Mouse (Mus musculus): ENCODE results near the gene Ces1d. TPM values are rescaled to one million over a fixed set of nuclear protein-coding genes. Genes with fewer than 3 reads are reported as not detected.
A peak's percentile ranks its signal among the peaks of the same experiment; 100 is the strongest.

The Ces1d gene
- total RNA-seq, 2 experiments from 2014 or later, result 0.47 TPM; not detected in 1

GRCm38 (mm10) chr8:93132196-93132595 lies 65.4 kb downstream of the Ces1d start:
- DNase-seq, result no peak

- no peak for DNase-seq
Observed at GRCm38 (mm10) chr8:93131233-93131980, 66.2 kb downstream of the Ces1d start, which contains the start of gene Ces1c. Ces1c (minus strand) TSS chr8:93131283.

- peak in 1 of 2 experiments; percentile 7 for DNase-seq
Observed at GRCm38 (mm10) chr8:93126476-93126875, 71.2 kb downstream of the Ces1d start.

- no peak for DNase-seq
Observed at GRCm38 (mm10) chr8:93122005-93122404, 75.6 kb downstream of the Ces1d start.

Other genes starting within 250 kb of the Ces1d start
- under 1 TPM in 1 of 2 experiments, not detected in 1; 0.18 TPM for gene Slc6a2, start 237.8 kb downstream of the Ces1d start, total RNA-seq (2021)
- not detected for gene Ces1a, start 149.6 kb downstream of the Ces1d start, total RNA-seq (2021)
- gene Ces1b, start 117.8 kb downstream of the Ces1d start, total RNA-seq (2021), result not detected
- not detected for gene Ces1c, start 66.6 kb downstream of the Ces1d start, total RNA-seq (2021)
- gene Ces1e, start 31.8 kb upstream of the Ces1d start, total RNA-seq (2021), result not detected
- not detected for gene Ces1f, start 81.9 kb upstream of the Ces1d start, total RNA-seq (2021)
- not detected for gene Ces1g, start 139.5 kb upstream of the Ces1d start, total RNA-seq (2021)
- not detected for gene Ces1h, start 181.9 kb upstream of the Ces1d start, total RNA-seq (2021)